ENCODE assay signal across 8 mouse cellular contexts in genomic region chr17:31019505-31019904, GRCm38 (mm10). TPM values are rescaled to one million over a fixed set of nuclear protein-coding genes. Genes with fewer than 3 reads are reported as not detected.
DNase-seq lines count a peak whose midpoint lies in the region; ATAC-seq and TF ChIP-seq lines count a peak whose summit lies in the region.

No protein-coding gene starts in this region.

- no peak for ATAC-seq in intestine, postnatal 0 days
- ATAC-seq in intestine, embryonic 15.5 days, result no peak
- ATAC-seq in hematopoietic stem cell, adult 5-6 weeks (replicated peaks in 1 of 2; ENCODE audit: insufficient read depth in 1 of 2, low FRiP score in 2 of 2, low TSS enrichment in 1 of 2, low read depth in 1 of 2, poor library complexity in 2 of 2, severe bottlenecking in 2 of 2), result peak; percentile 39 to 51; a peak in 3 of 4 replicates
- ATAC-seq in limb, embryonic 11.5 days (ENCODE audit: insufficient number of reproducible peaks, low FRiP score, low TSS enrichment, low read depth), result no peak

- no peak overlapping the region for H3K27ac ChIP-seq in intestine, postnatal 0 days (ENCODE audit: low read depth, low read length)
- no peak overlapping the region for H3K27ac ChIP-seq in intestine, embryonic 15.5 days
- no peak overlapping the region for H3K27ac ChIP-seq in limb, embryonic 11.5 days (replicated peaks; ENCODE audit: low read depth, low read length)

- no peaks in the 10 kb centered on the region for H3K9me3 ChIP-seq in intestine, postnatal 0 days (ENCODE audit: control insufficient read depth)
- no peaks in the 10 kb centered on the region for H3K9me3 ChIP-seq in intestine, embryonic 15.5 days
- no peaks in the 10 kb centered on the region for H3K9me3 ChIP-seq in limb, embryonic 11.5 days (ENCODE audit: control insufficient read depth, low read length)

- DNase-seq in R1 (ENCODE audit: low read depth, low spot score), result peak; percentile 81
- DNase-seq in cerebellum, adult 9-10 months, result peak; percentile 81
- peak; percentile 79 for DNase-seq in limb, embryonic 11.5 days (ENCODE audit: low spot score)
- DNase-seq in retina, postnatal 1 day, result peak; percentile 82
- peak; percentile 46 to 57 for DNase-seq in urinary bladder, postnatal 36 days (ENCODE audit: low spot score in 2 of 2)

- WGBS in intestine, postnatal 0 days, result 15% methylated on average over 2 of the region's 2 CpGs
- 8% methylated on average over 2 of the region's 2 CpGs for WGBS in intestine, embryonic 15.5 days
- 11% methylated on average over 2 of the region's 2 CpGs for WGBS in limb, embryonic 11.5 days

- no peak overlapping the region for H3K9ac ChIP-seq in intestine, postnatal 0 days (ENCODE audit: low read depth, low read length)
- no peak overlapping the region for H3K9ac ChIP-seq in intestine, embryonic 15.5 days
- H3K9ac ChIP-seq in limb, embryonic 11.5 days (ENCODE audit: low read length), result no peak overlapping the region

- peak; percentile 87 for TF ChIP-seq CTCF in intestine, postnatal 0 days (IDR thresholded peaks at IDR 0.05; ENCODE audit: low read depth)

- no peak overlapping the region for H3K4me2 ChIP-seq in intestine, postnatal 0 days (replicated peaks; ENCODE audit: low read depth)
- no peak overlapping the region for H3K4me2 ChIP-seq in intestine, embryonic 15.5 days (replicated peaks)
- no peak overlapping the region for H3K4me2 ChIP-seq in limb, embryonic 11.5 days (ENCODE audit: low read depth, severe bottlenecking)

- H3K27me3 ChIP-seq in intestine, postnatal 0 days (replicated peaks; ENCODE audit: control insufficient read depth, insufficient read depth, low read length), result no peaks in the 10 kb centered on the region
- no peaks in the 10 kb centered on the region for H3K27me3 ChIP-seq in intestine, embryonic 15.5 days (replicated peaks)
- no peaks in the 10 kb centered on the region for H3K27me3 ChIP-seq in limb, embryonic 11.5 days (ENCODE audit: control insufficient read depth, insufficient read depth, low read length)

- no peaks in the 10 kb centered on the region for H3K4me1 ChIP-seq in intestine, postnatal 0 days (replicated peaks; ENCODE audit: control insufficient read depth, insufficient read depth, low read length)
- 0 out of 2 replicates have a peak, but pooled peaks cover 2% of the 10 kb centered on the region for H3K4me1 ChIP-seq in intestine, embryonic 15.5 days (replicated peaks)
- H3K4me1 ChIP-seq in limb, embryonic 11.5 days (ENCODE audit: control insufficient read depth, insufficient read depth, low read length), result no peaks in the 10 kb centered on the region

- no peaks in the 10 kb centered on the region for H3K36me3 ChIP-seq in intestine, postnatal 0 days (ENCODE audit: control insufficient read depth, insufficient read depth)
- H3K36me3 ChIP-seq in intestine, embryonic 15.5 days, result no peaks in the 10 kb centered on the region
- no peaks in the 10 kb centered on the region for H3K36me3 ChIP-seq in limb, embryonic 11.5 days (ENCODE audit: control insufficient read depth, insufficient read depth, low read length)

- H3K4me3 ChIP-seq in intestine, postnatal 0 days (ENCODE audit: low read depth, low read length), result no peak overlapping the region
- no peak overlapping the region for H3K4me3 ChIP-seq in intestine, embryonic 15.5 days (replicated peaks)
- H3K4me3 ChIP-seq in limb, embryonic 11.5 days (ENCODE audit: low read depth, low read length), result no peak overlapping the region

RNA-seq across cellular contexts. Expression of gene Abcg1, which starts 38.0 kb away (rescaled TPM):
- polyA plus RNA-seq in intestine, postnatal 0 days (2015; fragmentation: Nextera tagmentation; extraction: Ambion mirVana), result 3.3 and 3.4 TPM in 2 replicates
- polyA plus RNA-seq in intestine, embryonic 15.5 days (2015; fragmentation: Nextera tagmentation; extraction: Ambion mirVana), result 5.8 and 6.2 TPM in 2 replicates
- 42.2 and 49.4 TPM in 2 replicates for total RNA-seq in hematopoietic stem cell, adult 5-6 weeks (2017)
- polyA plus RNA-seq in limb, embryonic 11.5 days (2014; fragmentation: Nextera tagmentation; extraction: Ambion mirVana), result 6.3 and 6.9 TPM in 2 replicates

Comparison
In these comparisons a context has a peak if more than half of its experiments do, and no peak if none do; other contexts are left out.
1. ATAC-seq: peak in hematopoietic stem cell, adult 5-6 weeks (2 of 2); none in intestine, postnatal 0 days (single experiment), intestine, embryonic 15.5 days (single experiment) and limb, embryonic 11.5 days (single experiment).
2. Peak in every context shown above with its lines, with median percentiles within 50 percentile points of each other: DNase-seq.